Comparison of ENCODE assay signal across 11 mouse cellular contexts in genomic region chr16:17254005-17254597, GRCm38 (mm10). TPM values are rescaled to one million over a fixed set of nuclear protein-coding genes. Genes with fewer than 3 reads are reported as not detected.
DNase-seq lines count a peak whose midpoint lies in the region; ATAC-seq and TF ChIP-seq lines count a peak whose summit lies in the region.
"Had no signal": no experiment of that assay in that cellular context is flagged by ENCODE, and none has a peak within 500 bp of the region (broad histone marks: within the 10 kb centered on the region; RNA-seq: fewer than 3 reads in every experiment).

No protein-coding gene starts in this region.

- no peaks in the 10 kb centered on the region for H3K27me3 ChIP-seq in heart, embryonic 16.5 days (ENCODE audit: control insufficient read depth, insufficient read depth, low read length)
- H3K27me3 ChIP-seq in midbrain, embryonic 12.5 days: no peaks in the 10 kb centered on the region
- no peaks in the 10 kb centered on the region for H3K27me3 ChIP-seq in midbrain, embryonic 15.5 days (replicated peaks)
- no peaks in the 10 kb centered on the region for H3K27me3 ChIP-seq in forebrain, postnatal 0 days (ENCODE audit: insufficient read depth, low read length)

- WGBS in heart, embryonic 16.5 days: 33% methylated on average over 4 of the region's 4 CpGs
- WGBS in midbrain, embryonic 12.5 days: 24% methylated on average over 4 of the region's 4 CpGs
- 20% methylated on average over 4 of the region's 4 CpGs for WGBS in midbrain, embryonic 15.5 days
- 21% methylated on average over 4 of the region's 4 CpGs for WGBS in forebrain, postnatal 0 days

- no peak overlapping the region for H3K9ac ChIP-seq in heart, embryonic 16.5 days (ENCODE audit: low read length)
- H3K9ac ChIP-seq in midbrain, embryonic 12.5 days (replicated peaks): no peak overlapping the region
- H3K9ac ChIP-seq in midbrain, embryonic 15.5 days: no peak overlapping the region
- no peak overlapping the region for H3K9ac ChIP-seq in forebrain, postnatal 0 days

- H3K27ac ChIP-seq in heart, embryonic 16.5 days (ENCODE audit: low read length): no peak overlapping the region
- H3K27ac ChIP-seq in midbrain, embryonic 12.5 days (replicated peaks): peak overlapping the region; percentile 31
- no peak overlapping the region for H3K27ac ChIP-seq in midbrain, embryonic 15.5 days
- H3K27ac ChIP-seq in forebrain, postnatal 0 days (ENCODE audit: low read depth, low read length): no peak overlapping the region; the same call in 1 of the 2 replicates
- H3K27ac ChIP-seq in left cerebral cortex, adult 2 months: no peak overlapping the region

- H3K4me1 ChIP-seq in heart, embryonic 16.5 days (ENCODE audit: control insufficient read depth, insufficient read depth, low read length): peaks cover 43% of the 10 kb centered on the region
- H3K4me1 ChIP-seq in midbrain, embryonic 12.5 days: peaks cover 36% of the 10 kb centered on the region
- H3K4me1 ChIP-seq in midbrain, embryonic 15.5 days: peaks cover 26% of the 10 kb centered on the region
- H3K4me1 ChIP-seq in forebrain, postnatal 0 days (ENCODE audit: insufficient read depth): peaks cover 2% of the 10 kb centered on the region; the same call in 1 of the 2 replicates

- H3K9me3 ChIP-seq in heart, embryonic 16.5 days (replicated peaks; ENCODE audit: control insufficient read depth, low read length): no peaks in the 10 kb centered on the region
- H3K9me3 ChIP-seq in midbrain, embryonic 12.5 days: no peaks in the 10 kb centered on the region
- no peaks in the 10 kb centered on the region for H3K9me3 ChIP-seq in midbrain, embryonic 15.5 days
- H3K9me3 ChIP-seq in forebrain, postnatal 0 days (ENCODE audit: low read length): no peaks in the 10 kb centered on the region

- 0 out of 2 replicates have a peak overlapping the region, but pooled peaks have one; percentile 1 for H3K4me2 ChIP-seq in heart, embryonic 16.5 days (ENCODE audit: low read depth, low read length)
- H3K4me2 ChIP-seq in midbrain, embryonic 12.5 days (replicated peaks): peak overlapping the region; percentile 7; the same call in 1 of the 2 replicates
- H3K4me2 ChIP-seq in midbrain, embryonic 15.5 days: no peak overlapping the region
- H3K4me2 ChIP-seq in forebrain, postnatal 0 days (ENCODE audit: low read depth): no peak overlapping the region

- intact Hi-C loops in left cerebral cortex, adult 2 months (cut with DNase I): no loop called here

- DNase-seq in heart, adult 18-20 months: no peak
- no peak for DNase-seq in forebrain, postnatal 0 days
- no peak for DNase-seq in left cerebral cortex, adult 2 months (ENCODE audit: extremely low spot score in 1 of 2, low spot score in 2 of 2)
- no peak for DNase-seq in spleen, postnatal 10 days (ENCODE audit: low spot score in 2 of 2)
- DNase-seq: cerebellum, adult 2 months; lung, adult 2 months had no signal

- ATAC-seq in heart, embryonic 16.5 days (replicated peaks; ENCODE audit: extremely low read depth, insufficient read depth, low FRiP score): no peak; the same call in 1 of the 2 replicates
- ATAC-seq in midbrain, embryonic 12.5 days (ENCODE audit: low FRiP score, low read depth): peak; percentile 66; the same call in 1 of the 2 replicates
- ATAC-seq in midbrain, embryonic 15.5 days (replicated peaks): no peak
- peak; percentile 19; the same call in 1 of the 2 replicates for ATAC-seq in forebrain, postnatal 0 days
- no peak for ATAC-seq in granulocyte monocyte progenitor cell, adult 5-6 weeks (replicated peaks; ENCODE audit: poor library complexity, severe bottlenecking)

- TF ChIP-seq CTCF in forebrain, postnatal 0 days (IDR thresholded peaks at IDR 0.05; ENCODE audit: low read depth): no peak
- no peak for TF ChIP-seq CTCF in left cerebral cortex, adult 2 months (IDR thresholded peaks at IDR 0.05)

- H3K4me3 ChIP-seq in heart, embryonic 16.5 days (ENCODE audit: low read length): no peak overlapping the region
- H3K4me3 ChIP-seq in midbrain, embryonic 12.5 days: no peak overlapping the region
- no peak overlapping the region for H3K4me3 ChIP-seq in midbrain, embryonic 15.5 days
- H3K4me3 ChIP-seq in forebrain, postnatal 0 days (ENCODE audit: low read depth, low read length): no peak overlapping the region
- H3K4me3 ChIP-seq in left cerebral cortex, adult 2 months: no peak overlapping the region

- peaks cover 14% of the 10 kb centered on the region for H3K36me3 ChIP-seq in heart, embryonic 16.5 days (ENCODE audit: control insufficient read depth, insufficient read depth)
- H3K36me3 ChIP-seq in midbrain, embryonic 12.5 days: peaks cover 37% of the 10 kb centered on the region
- peaks cover 23% of the 10 kb centered on the region for H3K36me3 ChIP-seq in midbrain, embryonic 15.5 days (replicated peaks)
- H3K36me3 ChIP-seq in forebrain, postnatal 0 days (ENCODE audit: insufficient read depth): peaks cover 31% of the 10 kb centered on the region

RNA-seq across cellular contexts. Expression of gene Hic2, which starts 20.7 kb away (rescaled TPM):
- polyA plus RNA-seq in heart, embryonic 16.5 days (2015; fragmentation: Nextera tagmentation; extraction: Ambion mirVana): 4.0 and 5.0 TPM in 2 replicates
- 1 to 10 TPM; 1.3 to 1.5 TPM for total RNA-seq in heart, adult 18-20 months (2021)
- polyA plus RNA-seq in midbrain, embryonic 12.5 days (2016; fragmentation: Nextera tagmentation; extraction: Ambion mirVana): 15.3 and 18.6 TPM in 2 replicates
- 11.1 and 11.6 TPM in 2 replicates for polyA plus RNA-seq in midbrain, embryonic 15.5 days (2015; fragmentation: Nextera tagmentation; extraction: Ambion mirVana)
- total RNA-seq in forebrain, postnatal 0 days (2014; rRNA removed): 10.4 and 14.9 TPM in 2 replicates
- 2.7 and 4.3 TPM in 2 replicates for polyA plus RNA-seq in forebrain, postnatal 0 days (2015; fragmentation: Nextera tagmentation; extraction: Ambion mirVana)
- 1 to 10 TPM; 5.3 to 6.0 TPM for total RNA-seq in left cerebral cortex, adult 2 months (2021)
- 2.3 and 5.0 TPM in 2 replicates for total RNA-seq in granulocyte monocyte progenitor cell, adult 5-6 weeks (2014; fragmentation: Nextera tagmentation)
- 2.0 and 2.4 TPM in 2 replicates for total RNA-seq in granulocyte monocyte progenitor cell, adult 5-6 weeks (2017)

RNA-seq across cellular contexts. Expression of gene Tmem191c, which starts 21.8 kb away (rescaled TPM):
- polyA plus RNA-seq in heart, embryonic 16.5 days (2015; fragmentation: Nextera tagmentation; extraction: Ambion mirVana): 10.8 and 15.0 TPM in 2 replicates
- total RNA-seq in heart, adult 18-20 months (2021): 1 to 10 TPM; 1.2 to 1.6 TPM
- polyA plus RNA-seq in midbrain, embryonic 12.5 days (2016; fragmentation: Nextera tagmentation; extraction: Ambion mirVana): 18.4 and 22.8 TPM in 2 replicates
- 63.2 and 67.6 TPM in 2 replicates for polyA plus RNA-seq in midbrain, embryonic 15.5 days (2015; fragmentation: Nextera tagmentation; extraction: Ambion mirVana)
- 55.2 and 71.0 TPM in 2 replicates for total RNA-seq in forebrain, postnatal 0 days (2014; rRNA removed)
- 36.2 and 53.5 TPM in 2 replicates for polyA plus RNA-seq in forebrain, postnatal 0 days (2015; fragmentation: Nextera tagmentation; extraction: Ambion mirVana)
- 100 to 1,000 TPM; 105 to 116 TPM for total RNA-seq in left cerebral cortex, adult 2 months (2021)
- total RNA-seq in granulocyte monocyte progenitor cell, adult 5-6 weeks (2014; fragmentation: Nextera tagmentation): 9.2 and 10.0 TPM in 2 replicates
- total RNA-seq in granulocyte monocyte progenitor cell, adult 5-6 weeks (2017): 5.4 and 5.6 TPM in 2 replicates

RNA-seq across cellular contexts. Expression of gene Rimbp3, which starts 45.7 kb away (rescaled TPM):
- 0.17 and 0.34 TPM in 2 replicates for polyA plus RNA-seq in heart, embryonic 16.5 days (2015; fragmentation: Nextera tagmentation; extraction: Ambion mirVana)
- total RNA-seq in heart, adult 18-20 months (2021): under 1 TPM; 0.07 to 0.26 TPM
- polyA plus RNA-seq in midbrain, embryonic 12.5 days (2016; fragmentation: Nextera tagmentation; extraction: Ambion mirVana): 2.3 TPM in 2 replicates
- 2.6 and 3.3 TPM in 2 replicates for polyA plus RNA-seq in midbrain, embryonic 15.5 days (2015; fragmentation: Nextera tagmentation; extraction: Ambion mirVana)
- total RNA-seq in forebrain, postnatal 0 days (2014; rRNA removed): 3.0 and 3.3 TPM in 2 replicates
- 0.92 and 1.3 TPM in 2 replicates for polyA plus RNA-seq in forebrain, postnatal 0 days (2015; fragmentation: Nextera tagmentation; extraction: Ambion mirVana)
- 1 to 10 TPM; 1.8 to 2.0 TPM for total RNA-seq in left cerebral cortex, adult 2 months (2021)
- 0.92 and 1.6 TPM in 2 replicates for total RNA-seq in granulocyte monocyte progenitor cell, adult 5-6 weeks (2014; fragmentation: Nextera tagmentation)
- 0.34 and 0.88 TPM in 2 replicates for total RNA-seq in granulocyte monocyte progenitor cell, adult 5-6 weeks (2017)
- polyA plus RNA-seq: erythroblast, embryonic 14.5 days had no signal

RNA-seq across cellular contexts. Expression of gene Ube2l3, which starts 51.7 kb away (rescaled TPM):
- polyA plus RNA-seq in heart, embryonic 16.5 days (2015; fragmentation: Nextera tagmentation; extraction: Ambion mirVana): 268 and 284 TPM in 2 replicates
- total RNA-seq in heart, adult 18-20 months (2021): 100 to 1,000 TPM; 116 to 120 TPM
- 371 TPM in 2 replicates for polyA plus RNA-seq in midbrain, embryonic 12.5 days (2016; fragmentation: Nextera tagmentation; extraction: Ambion mirVana)
- polyA plus RNA-seq in midbrain, embryonic 15.5 days (2015; fragmentation: Nextera tagmentation; extraction: Ambion mirVana): 262 and 275 TPM in 2 replicates
- 127 and 136 TPM in 2 replicates for total RNA-seq in forebrain, postnatal 0 days (2014; rRNA removed)
- polyA plus RNA-seq in forebrain, postnatal 0 days (2015; fragmentation: Nextera tagmentation; extraction: Ambion mirVana): 330 and 371 TPM in 2 replicates
- 100 to 1,000 TPM; 140 to 146 TPM for total RNA-seq in left cerebral cortex, adult 2 months (2021)
- total RNA-seq in granulocyte monocyte progenitor cell, adult 5-6 weeks (2014; fragmentation: Nextera tagmentation): 213 and 244 TPM in 2 replicates
- 110 and 124 TPM in 2 replicates for total RNA-seq in granulocyte monocyte progenitor cell, adult 5-6 weeks (2017)

Comparison
In these comparisons a context has a peak if more than half of its experiments do, and no peak if none do; other contexts are left out.
1. ATAC-seq: peak in midbrain, embryonic 12.5 days (single experiment) and forebrain, postnatal 0 days (single experiment); none in heart, embryonic 16.5 days (single experiment), midbrain, embryonic 15.5 days (single experiment) and granulocyte monocyte progenitor cell, adult 5-6 weeks (single experiment).
2. H3K4me2 ChIP-seq: peak in heart, embryonic 16.5 days (single experiment) and midbrain, embryonic 12.5 days (single experiment); none in midbrain, embryonic 15.5 days (single experiment) and forebrain, postnatal 0 days (single experiment).